Mouse (Mus musculus) spleen, postnatal 10 days (tissue): Measurements from ENCODE around the gene Zbtb24.

Experiments
- DNase-seq, 2 experiments: peaks; one replicate each; pipeline ENCODE4 v3.0.0; 2021 to 2022; ENCODE audit warnings: low spot score in 2 of 2

The Zbtb24 gene

GRCm38 (mm10) chr10:41464401-41464955, 14.3 kb downstream of the Zbtb24 start:
- DNase-seq = no peak

GRCm38 (mm10) chr10:41467325-41467724, 17.1 kb downstream of the Zbtb24 start:
- no peak for DNase-seq

GRCm38 (mm10) chr10:41470693-41471092, 20.5 kb downstream of the Zbtb24 start:
- DNase-seq = no peak

DNA sequence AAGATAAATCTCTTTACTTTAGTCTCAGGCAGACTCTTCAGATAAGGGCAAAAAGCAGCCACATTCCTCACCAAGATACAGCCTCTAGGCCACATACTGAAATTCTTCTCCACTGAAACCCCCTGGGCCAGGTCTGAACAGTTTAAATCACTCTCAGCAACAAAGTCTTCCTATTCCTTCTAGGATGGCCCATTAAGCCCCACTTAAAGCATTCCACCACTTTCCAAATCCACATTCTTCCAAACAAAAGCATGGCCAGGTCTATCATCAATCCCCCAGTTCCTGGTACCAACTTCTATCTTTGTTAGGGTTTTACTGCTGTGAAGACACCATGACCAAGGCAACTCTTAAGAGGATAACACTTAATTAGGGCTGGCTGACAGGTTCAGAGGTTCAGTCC, 22.4 kb downstream of the Zbtb24 start:
- no peak for DNase-seq

DNA sequence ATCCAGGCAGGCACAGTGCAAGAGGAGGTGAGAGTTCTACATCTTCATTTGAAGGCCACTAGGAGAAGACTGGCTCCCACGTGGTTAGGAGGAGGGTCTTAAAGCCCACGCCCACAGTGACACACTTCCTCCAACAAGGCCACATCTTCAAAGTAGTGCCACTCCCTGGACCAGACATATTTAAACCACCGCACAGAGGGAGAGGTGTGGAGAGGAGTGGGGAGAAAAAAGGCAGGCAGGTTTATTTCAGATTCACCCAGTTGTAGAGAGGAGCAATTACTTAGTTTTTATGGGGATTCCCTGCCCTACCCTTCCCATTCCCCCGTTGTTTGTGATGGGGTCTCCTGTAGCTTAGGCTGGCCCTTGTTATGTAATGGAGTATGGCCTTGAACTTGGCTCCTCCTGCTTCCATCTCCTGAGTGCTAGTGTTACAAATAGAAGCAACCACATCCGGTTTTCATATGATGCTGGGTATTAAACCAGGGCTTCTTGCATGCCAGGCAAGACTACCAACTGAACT, 22.8 kb downstream of the Zbtb24 start:
- no peak for DNase-seq

- DNase-seq = peak in 1 of 2 experiments; percentile 59
Measured at GRCm38 (mm10) chr10:41473782-41474468, 23.7 kb downstream of the Zbtb24 start.

DNA sequence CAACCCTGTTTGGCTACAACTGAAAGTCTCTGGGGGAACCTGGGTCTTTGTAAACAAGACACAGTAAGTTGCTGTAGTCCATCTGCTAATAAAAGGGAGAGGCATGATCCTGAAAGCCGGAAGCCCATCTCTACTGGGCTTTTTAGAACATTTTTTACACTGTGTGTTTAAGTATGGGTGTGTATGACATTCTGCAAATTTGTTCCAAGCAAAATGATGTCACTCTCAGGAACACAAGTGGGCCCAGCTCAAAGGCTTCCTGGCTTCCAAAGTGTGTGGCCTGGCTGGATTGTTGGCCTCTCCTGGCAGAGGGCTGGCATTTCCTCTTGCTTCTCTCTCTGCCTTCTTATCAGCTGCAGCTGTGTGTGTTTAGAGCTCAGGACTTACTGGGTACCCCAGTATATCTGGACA, 24.8 kb downstream of the Zbtb24 start:
- no peak for DNase-seq

GRCm38 (mm10) chr10:41476171-41477017, 26.2 kb downstream of the Zbtb24 start, which contains the start of gene Mical1:
Gene Mical1 (plus strand): TSS chr10:41476314.
- DNase-seq = peak; percentile 54 to 77

DNA sequence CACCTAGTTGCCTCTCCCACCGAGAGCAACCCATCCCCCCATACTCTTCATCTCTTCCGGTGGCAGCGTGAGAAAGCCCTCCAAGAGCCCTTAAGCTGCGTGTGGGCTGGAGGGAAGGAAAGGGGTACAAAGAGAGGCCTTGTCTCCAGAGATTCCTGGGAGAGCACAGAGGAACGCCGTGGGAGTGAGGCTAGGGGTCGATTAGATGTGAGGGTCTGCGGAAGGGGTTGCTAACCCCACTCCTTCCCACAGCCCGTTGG, 26.8 kb downstream of the Zbtb24 start:
- peak in 1 of 2 experiments; percentile 38 for DNase-seq

- DNase-seq = peak; percentile 32 to 54
Measured at GRCm38 (mm10) chr10:41477278-41478181, 27.3 kb downstream of the Zbtb24 start.

- DNase-seq = no peak
Measured at GRCm38 (mm10) chr10:41479961-41480360, 29.8 kb downstream of the Zbtb24 start.

DNA sequence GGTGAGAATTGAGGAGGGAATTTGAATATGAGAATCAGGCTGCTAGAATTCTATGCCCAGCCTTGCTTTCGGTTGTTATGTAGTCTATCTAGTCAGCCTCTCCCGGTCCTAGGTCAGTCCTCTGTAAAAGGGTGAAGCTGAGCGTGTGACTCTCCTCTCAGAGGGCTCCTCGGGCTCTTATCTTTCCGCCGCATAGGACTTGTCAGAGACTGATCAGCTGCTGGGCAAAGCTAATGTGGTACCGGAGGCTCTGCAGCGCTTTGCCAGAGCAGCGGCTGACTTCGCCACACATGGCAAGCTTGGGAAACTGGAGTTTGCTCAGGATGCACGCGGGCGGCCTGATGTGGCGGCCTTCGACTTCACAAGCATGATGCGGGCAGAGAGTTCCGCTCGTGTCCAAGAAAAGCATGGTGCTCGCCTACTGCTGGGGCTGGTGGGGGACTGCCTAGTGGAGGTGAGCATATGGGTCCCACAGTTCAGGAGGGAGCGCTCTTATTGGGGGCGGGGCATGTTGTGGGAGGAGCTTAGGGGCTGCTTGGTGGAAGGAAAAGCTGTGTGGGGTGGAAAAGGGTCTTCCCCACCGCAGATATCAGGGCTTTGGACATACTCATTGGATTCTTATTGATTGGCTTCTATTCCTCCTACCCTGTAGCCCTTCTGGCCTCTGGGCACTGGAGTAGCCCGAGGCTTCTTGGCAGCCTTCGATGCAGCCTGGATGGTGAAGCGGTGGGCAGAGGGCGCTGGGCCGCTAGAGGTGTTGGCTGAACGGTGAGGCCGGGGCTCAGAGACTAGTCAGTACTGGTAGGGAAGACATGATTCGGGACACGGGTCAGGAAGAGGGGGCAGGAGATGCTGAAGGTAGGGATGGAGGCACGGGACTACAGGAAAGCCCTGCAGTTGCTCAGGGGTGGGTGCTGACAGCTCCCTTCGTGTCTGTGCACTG, 31.0 kb downstream of the Zbtb24 start:
- no peak for DNase-seq

DNA sequence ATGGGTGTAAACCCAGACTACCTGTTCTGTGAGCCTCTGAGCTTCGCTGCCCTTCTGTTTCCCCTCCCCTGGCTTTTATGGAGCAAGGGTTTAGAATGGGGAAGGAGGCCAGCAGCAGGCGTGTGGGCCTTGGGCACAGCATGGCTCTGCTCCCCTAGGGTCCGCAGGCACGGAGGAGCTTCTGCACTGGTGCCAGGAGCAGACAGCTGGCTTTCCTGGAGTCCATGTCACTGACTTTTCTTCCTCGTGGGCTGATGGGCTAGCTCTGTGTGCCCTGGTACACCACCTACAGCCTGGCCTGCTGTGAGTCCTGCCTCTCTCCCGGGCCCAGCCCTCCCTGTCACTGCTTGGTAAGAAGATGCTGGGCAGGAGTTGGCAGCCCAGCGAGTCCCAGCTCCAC, 32.3 kb downstream of the Zbtb24 start:
- DNase-seq = no peak

GRCm38 (mm10) chr10:41485778-41486177, 35.6 kb downstream of the Zbtb24 start:
- no peak for DNase-seq

DNA sequence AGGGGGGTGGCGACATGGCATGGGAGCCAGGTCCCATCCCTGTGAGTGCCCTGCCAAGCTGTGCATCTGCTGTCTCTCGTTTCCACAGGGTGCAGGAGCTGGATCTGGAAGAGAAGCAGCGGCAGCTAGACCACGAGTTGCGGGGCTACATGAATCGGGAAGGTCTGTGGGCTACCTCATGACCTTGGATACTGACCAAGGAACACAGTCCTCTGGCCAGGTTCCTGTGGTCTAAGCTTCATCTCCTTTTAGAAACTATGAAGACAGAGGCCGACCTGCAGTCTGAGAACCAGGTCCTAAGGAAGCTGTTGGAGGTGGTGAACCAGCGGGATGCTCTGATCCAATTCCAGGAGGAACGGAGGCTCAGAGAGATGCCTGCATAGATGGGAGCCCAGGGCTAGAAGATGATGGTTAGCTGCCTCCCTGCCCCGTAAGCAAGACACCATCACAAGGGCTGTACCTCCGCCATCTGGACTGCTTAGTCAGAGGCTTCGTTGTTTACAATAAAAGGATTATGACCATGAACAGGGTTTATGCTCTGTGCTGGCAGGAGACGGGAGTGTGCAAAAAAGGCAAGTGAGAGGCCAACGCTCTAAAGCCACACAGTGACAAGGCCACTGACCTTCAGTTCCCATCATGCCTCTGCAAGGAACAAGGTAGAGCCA, 36.5 kb downstream of the Zbtb24 start:
- no peak for DNase-seq

- no peak for DNase-seq
Measured at GRCm38 (mm10) chr10:41488877-41489276, 38.7 kb downstream of the Zbtb24 start.

DNA sequence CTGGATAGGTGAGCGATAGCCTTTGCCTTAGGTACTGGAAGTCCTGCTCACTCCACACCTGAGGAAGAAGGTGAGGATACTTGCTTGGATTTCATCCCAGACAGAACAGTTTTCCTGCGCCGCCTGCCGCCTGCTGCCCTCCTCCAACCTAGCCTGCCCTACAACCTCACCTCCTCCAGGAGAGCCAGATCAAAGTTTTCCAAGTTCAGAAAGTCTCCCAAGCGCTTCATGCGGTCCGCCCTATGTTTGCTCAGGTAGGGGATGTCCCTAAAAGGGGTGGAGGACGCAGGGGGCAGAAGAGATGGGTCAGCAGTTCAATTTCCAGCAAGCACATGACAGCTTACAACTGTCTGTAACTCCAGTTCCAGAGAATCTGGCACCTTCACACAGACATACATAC, 39.1 kb downstream of the Zbtb24 start:
- DNase-seq = no peak

GRCm38 (mm10) chr10:41489708-41490517, 39.7 kb downstream of the Zbtb24 start, which contains the start of the genes Smpd2 and Ppil6:
Gene Smpd2 (minus strand): TSS chr10:41490369.
Gene Ppil6 (plus strand): TSS chr10:41490439.
- DNase-seq = peak; percentile 77 to 90

- DNase-seq = no peak
Measured at GRCm38 (mm10) chr10:41490518-41490873, 40.3 kb downstream of the Zbtb24 start.
